Mouse (Mus musculus): ENCODE data around the gene Man2b2. TPM values are rescaled to one million over a fixed set of nuclear protein-coding genes. Genes with fewer than 3 reads are reported as not detected.

The Man2b2 gene
- polyA plus RNA-seq, 1 experiment from 2014 or later: 11.3 TPM

DNA sequence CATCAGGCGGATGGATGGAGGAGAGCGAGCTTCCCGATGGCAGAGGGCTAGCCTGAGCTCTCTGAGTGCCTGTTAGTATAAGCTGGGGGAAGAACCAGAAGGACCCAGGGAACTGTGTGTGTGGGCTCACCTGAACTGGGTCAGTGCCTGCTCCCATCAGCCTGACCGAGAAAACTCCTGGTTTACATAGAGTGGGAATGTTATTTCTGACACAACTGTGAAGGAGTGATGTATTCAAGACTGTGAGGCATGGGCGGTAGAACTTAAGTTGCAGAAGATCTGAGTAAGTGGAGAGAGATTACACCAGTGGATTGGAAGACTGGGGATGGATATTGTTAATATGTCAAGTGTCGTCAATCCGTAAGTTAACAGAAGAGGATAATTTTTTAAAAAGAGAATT lies 26.1 kb upstream of the Man2b2 start:
- no peak overlapping the region for H3K27ac ChIP-seq (ENCODE audit: low read depth)
- H3K27me3 ChIP-seq (ENCODE audit: insufficient read depth, low read length): no peaks in the 10 kb centered on the region
- ATAC-seq (ENCODE audit: insufficient read depth): no peak
- TF ChIP-seq CTCF (IDR thresholded peaks at IDR 0.05; ENCODE audit: low read depth): no peak
- 84% methylated on average over 7 of the region's 7 CpGs for WGBS
- H3K36me3 ChIP-seq (ENCODE audit: insufficient read depth): no peaks in the 10 kb centered on the region
- H3K9me3 ChIP-seq (ENCODE audit: low read depth, low read length): no peaks in the 10 kb centered on the region
- H3K4me3 ChIP-seq (ENCODE audit: low read depth, low read length): no peak overlapping the region
- H3K4me1 ChIP-seq (ENCODE audit: insufficient read depth): no peaks in the 10 kb centered on the region
- H3K4me2 ChIP-seq: no peak overlapping the region
- no peak for DNase-seq
- H3K9ac ChIP-seq: no peak overlapping the region

GRCm38 (mm10) chr5:36855180-36855579 lies 24.7 kb upstream of the Man2b2 start:
- H3K9me3 ChIP-seq (ENCODE audit: low read depth, low read length): no peaks in the 10 kb centered on the region
- H3K27me3 ChIP-seq (ENCODE audit: insufficient read depth, low read length): no peaks in the 10 kb centered on the region
- H3K9ac ChIP-seq: no peak overlapping the region
- H3K4me3 ChIP-seq (ENCODE audit: low read depth, low read length): no peak overlapping the region
- ATAC-seq (ENCODE audit: insufficient read depth): no peak
- WGBS: 77% methylated on average over 3 of the region's 3 CpGs
- no peaks in the 10 kb centered on the region for H3K36me3 ChIP-seq (ENCODE audit: insufficient read depth)
- no peak for TF ChIP-seq CTCF (IDR thresholded peaks at IDR 0.05; ENCODE audit: low read depth)
- no peak overlapping the region for H3K4me2 ChIP-seq
- H3K4me1 ChIP-seq (ENCODE audit: insufficient read depth): no peaks in the 10 kb centered on the region
- H3K27ac ChIP-seq (ENCODE audit: low read depth): no peak overlapping the region
- DNase-seq: no peak

GRCm38 (mm10) chr5:36851572-36851971 lies 21.1 kb upstream of the Man2b2 start:
- DNase-seq (peak; percentile 63), ATAC-seq (ENCODE audit: insufficient read depth) (no peak; the same call in 1 of the 2 replicates)
- Histone ChIP-seq H3K9me3 (ENCODE audit: low read depth, low read length) (no peaks in the 10 kb centered on the region), H3K4me1 (ENCODE audit: insufficient read depth) (no peaks in the 10 kb centered on the region), H3K36me3 (ENCODE audit: insufficient read depth) (no peaks in the 10 kb centered on the region), H3K4me2 (no peak overlapping the region), H3K9ac (no peak overlapping the region), H3K27me3 (ENCODE audit: insufficient read depth, low read length) (no peaks in the 10 kb centered on the region), H3K4me3 (ENCODE audit: low read depth, low read length) (no peak overlapping the region), H3K27ac (ENCODE audit: low read depth) (no peak overlapping the region)
- 39% methylated on average over 4 of the region's 4 CpGs for WGBS
- TF ChIP-seq CTCF (IDR thresholded peaks at IDR 0.05; ENCODE audit: low read depth): no peak

DNA sequence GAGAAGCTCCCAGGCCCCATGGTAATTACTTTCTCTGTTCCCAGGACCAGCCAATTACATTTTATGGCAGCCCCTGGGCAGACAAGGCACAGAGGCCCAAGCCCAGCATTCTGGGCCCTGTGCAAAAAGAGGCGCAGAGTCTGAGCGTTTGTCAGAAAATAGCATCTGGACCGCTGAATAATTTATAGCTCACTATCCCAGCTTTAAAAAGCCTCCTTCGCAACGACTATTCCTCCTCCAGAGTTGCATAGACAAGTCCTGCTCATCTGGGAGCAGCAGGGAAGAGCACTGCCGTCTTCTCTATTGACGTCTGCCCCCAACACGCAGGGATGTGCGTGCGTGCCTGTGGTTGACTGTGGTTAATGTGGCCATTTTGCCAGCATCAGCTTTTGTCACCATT lies 14.0 kb upstream of the Man2b2 start:
- no peak overlapping the region for H3K4me3 ChIP-seq (ENCODE audit: low read depth, low read length)
- H3K9ac ChIP-seq: no peak overlapping the region
- H3K9me3 ChIP-seq (ENCODE audit: low read depth, low read length): no peaks in the 10 kb centered on the region
- no peak for TF ChIP-seq CTCF (IDR thresholded peaks at IDR 0.05; ENCODE audit: low read depth)
- H3K4me2 ChIP-seq: no peak overlapping the region
- no peaks in the 10 kb centered on the region for H3K4me1 ChIP-seq (ENCODE audit: insufficient read depth)
- 86% methylated on average over 10 of the region's 10 CpGs for WGBS
- H3K36me3 ChIP-seq (ENCODE audit: insufficient read depth): no peaks in the 10 kb centered on the region
- H3K27me3 ChIP-seq (ENCODE audit: insufficient read depth, low read length): no peaks in the 10 kb centered on the region
- DNase-seq (no peak), ATAC-seq (ENCODE audit: insufficient read depth) (no peak)
- H3K27ac ChIP-seq (ENCODE audit: low read depth): no peak overlapping the region

DNA sequence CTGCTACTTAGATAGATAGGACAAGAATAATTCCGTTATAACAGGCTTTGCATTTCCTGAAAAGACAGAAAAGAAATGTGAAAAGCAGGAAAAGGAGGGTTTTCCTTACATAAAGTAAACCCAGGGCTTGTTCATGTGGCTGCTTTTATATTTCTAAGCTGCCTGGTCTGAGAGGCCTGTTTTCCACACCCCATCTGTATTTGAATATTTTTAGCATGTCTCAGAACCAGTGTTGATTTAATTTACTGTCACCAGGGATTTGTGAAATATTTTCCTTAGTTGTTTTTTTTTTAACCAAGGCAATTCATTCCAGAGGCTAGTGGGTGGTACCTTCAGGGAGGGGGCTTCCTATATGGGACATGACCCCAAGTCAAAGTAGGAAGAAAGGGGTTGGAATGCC lies 11.2 kb upstream of the Man2b2 start:
- Histone ChIP-seq H3K4me3 (ENCODE audit: low read depth, low read length) (no peak overlapping the region), H3K4me1 (ENCODE audit: insufficient read depth) (no peaks in the 10 kb centered on the region), H3K36me3 (ENCODE audit: insufficient read depth) (no peaks in the 10 kb centered on the region), H3K27me3 (ENCODE audit: insufficient read depth, low read length) (no peaks in the 10 kb centered on the region), H3K4me2 (no peak overlapping the region), H3K9me3 (ENCODE audit: low read depth, low read length) (no peaks in the 10 kb centered on the region), H3K9ac (no peak overlapping the region), H3K27ac (ENCODE audit: low read depth) (no peak overlapping the region)
- ATAC-seq (ENCODE audit: insufficient read depth) (no peak), DNase-seq (no peak)
- 53% methylated on average over 1 of the region's 1 CpGs for WGBS
- no peak for TF ChIP-seq CTCF (IDR thresholded peaks at IDR 0.05; ENCODE audit: low read depth)

GRCm38 (mm10) chr5:36840092-36840491 lies 9.6 kb upstream of the Man2b2 start:
- Histone ChIP-seq H3K27me3 (ENCODE audit: insufficient read depth, low read length) (no peaks in the 10 kb centered on the region), H3K4me1 (ENCODE audit: insufficient read depth) (no peaks in the 10 kb centered on the region)
- 68% methylated on average over 7 of the region's 7 CpGs for WGBS

GRCm38 (mm10) chr5:36839602-36840001 lies 9.1 kb upstream of the Man2b2 start:
- Histone ChIP-seq H3K4me3 (ENCODE audit: low read depth, low read length) (no peak overlapping the region), H3K9ac (no peak overlapping the region), H3K27ac (ENCODE audit: low read depth) (no peak overlapping the region), H3K36me3 (ENCODE audit: insufficient read depth) (no peaks in the 10 kb centered on the region), H3K27me3 (ENCODE audit: insufficient read depth, low read length) (no peaks in the 10 kb centered on the region), H3K4me1 (ENCODE audit: insufficient read depth) (no peaks in the 10 kb centered on the region), H3K4me2 (no peak overlapping the region), H3K9me3 (ENCODE audit: low read depth, low read length) (no peaks in the 10 kb centered on the region)
- WGBS: 44% methylated on average over 8 of the region's 8 CpGs
- ATAC-seq (ENCODE audit: insufficient read depth) (no peak), DNase-seq (no peak)
- no peak for TF ChIP-seq CTCF (IDR thresholded peaks at IDR 0.05; ENCODE audit: low read depth)

More at GRCm38 (mm10) chr5:36840092-36840491, 9.6 kb upstream of the Man2b2 start:
- Histone ChIP-seq H3K9me3 (ENCODE audit: low read depth, low read length) (no peaks in the 10 kb centered on the region), H3K4me2 (no peak overlapping the region), H3K4me3 (ENCODE audit: low read depth, low read length) (no peak overlapping the region), H3K27ac (ENCODE audit: low read depth) (no peak overlapping the region), H3K9ac (no peak overlapping the region), H3K36me3 (ENCODE audit: insufficient read depth) (no peaks in the 10 kb centered on the region)
- TF ChIP-seq CTCF (IDR thresholded peaks at IDR 0.05; ENCODE audit: low read depth): no peak
- DNase-seq: no peak
- ATAC-seq (ENCODE audit: insufficient read depth): no peak

- H3K27me3 ChIP-seq (ENCODE audit: insufficient read depth, low read length): no peaks in the 10 kb centered on the region
- no peaks in the 10 kb centered on the region for H3K36me3 ChIP-seq (ENCODE audit: insufficient read depth)
- WGBS: 76% methylated on average over 2 of the region's 2 CpGs
- no peak overlapping the region for H3K4me3 ChIP-seq (ENCODE audit: low read depth, low read length)
- DNase-seq: no peak
- H3K4me1 ChIP-seq (ENCODE audit: insufficient read depth): no peaks in the 10 kb centered on the region
- H3K9ac ChIP-seq: no peak overlapping the region
- no peak for TF ChIP-seq CTCF (IDR thresholded peaks at IDR 0.05; ENCODE audit: low read depth)
- no peak overlapping the region for H3K4me2 ChIP-seq
- H3K9me3 ChIP-seq (ENCODE audit: low read depth, low read length): no peaks in the 10 kb centered on the region
- no peak for ATAC-seq (ENCODE audit: insufficient read depth)
- H3K27ac ChIP-seq (ENCODE audit: low read depth): no peak overlapping the region
These were observed 8.6 kb upstream of the Man2b2 start for GRCm38 (mm10) chr5:36839032-36839431.
